Mouse (Mus musculus): ENCODE results near the gene F12. TPM values are rescaled to one million over a fixed set of nuclear protein-coding genes. Genes with fewer than 3 reads are reported as not detected.
A peak's percentile ranks its signal among the peaks of the same experiment; 100 is the strongest.

Gene F12
- polyA plus RNA-seq, 1 experiment from 2014 or later = 0.05 TPM

- ATAC-seq (replicated peaks; ENCODE audit: low FRiP score, low read depth) = no peak
- Histone ChIP-seq H3K9ac (ENCODE audit: low read depth, low read length) (no peak overlapping the region), H3K4me3 (replicated peaks; ENCODE audit: low read depth, low read length) (no peak overlapping the region), H3K27ac (no peak overlapping the region), H3K27me3 (ENCODE audit: insufficient read depth, low read length) (no peaks in the 10 kb centered on the region), H3K4me1 (replicated peaks; ENCODE audit: insufficient read depth, low read length) (0 out of 2 replicates have a peak, but pooled peaks cover 4% of the 10 kb centered on the region), H3K36me3 (ENCODE audit: insufficient read depth, low read length) (no peaks in the 10 kb centered on the region), H3K9me3 (replicated peaks; ENCODE audit: low read length) (no peaks in the 10 kb centered on the region), H3K4me2 (ENCODE audit: low read length) (no peak overlapping the region; the same call in 1 of the 2 replicates)
- WGBS = 55% methylated on average over 7 of the region's 7 CpGs
- DNase-seq (ENCODE audit: low spot score) = no peak
- TF ChIP-seq CTCF (IDR thresholded peaks at IDR 0.05; ENCODE audit: low read depth) = no peak
Observed at GRCm38 (mm10) chr13:55403266-55403665, 23.3 kb downstream of the F12 start.

- no peak overlapping the region; the same call in 1 of the 2 replicates for H3K4me3 ChIP-seq (replicated peaks; ENCODE audit: low read depth, low read length)
- H3K27me3 ChIP-seq (ENCODE audit: insufficient read depth, low read length) = no peaks in the 10 kb centered on the region
- ATAC-seq (replicated peaks; ENCODE audit: low FRiP score, low read depth) (no peak), DNase-seq (ENCODE audit: low spot score) (no peak)
- no peaks in the 10 kb centered on the region for H3K36me3 ChIP-seq (ENCODE audit: insufficient read depth, low read length)
- no peak for TF ChIP-seq CTCF (IDR thresholded peaks at IDR 0.05; ENCODE audit: low read depth)
- no peak overlapping the region for H3K27ac ChIP-seq
- H3K9ac ChIP-seq (ENCODE audit: low read depth, low read length) = no peak overlapping the region
- H3K4me1 ChIP-seq (replicated peaks; ENCODE audit: insufficient read depth, low read length) = no peaks in the 10 kb centered on the region
- H3K9me3 ChIP-seq (replicated peaks; ENCODE audit: low read length) = no peaks in the 10 kb centered on the region
- 59% methylated on average over 1 of the region's 1 CpGs for WGBS
- H3K4me2 ChIP-seq (ENCODE audit: low read length) = peak overlapping the region; percentile 37
Observed at GRCm38 (mm10) chr13:55400039-55400346, 26.6 kb downstream of the F12 start.

- H3K27me3 ChIP-seq (ENCODE audit: insufficient read depth, low read length) = no peaks in the 10 kb centered on the region
- peak; percentile 34; the same call in 1 of the 2 replicates for ATAC-seq (replicated peaks; ENCODE audit: low FRiP score, low read depth)
- peak overlapping the region; percentile 37; the same call in 1 of the 2 replicates for H3K4me2 ChIP-seq (ENCODE audit: low read length)
- H3K27ac ChIP-seq = 0 out of 2 replicates have a peak overlapping the region, but pooled peaks have one; percentile 19
- no peaks in the 10 kb centered on the region for H3K4me1 ChIP-seq (replicated peaks; ENCODE audit: insufficient read depth, low read length)
- 55% methylated on average over 5 of the region's 5 CpGs for WGBS
- H3K9ac ChIP-seq (ENCODE audit: low read depth, low read length) = no peak overlapping the region
- no peak for TF ChIP-seq CTCF (IDR thresholded peaks at IDR 0.05; ENCODE audit: low read depth)
- DNase-seq (ENCODE audit: low spot score) = no peak
- H3K4me3 ChIP-seq (replicated peaks; ENCODE audit: low read depth, low read length) = no peak overlapping the region
- no peaks in the 10 kb centered on the region for H3K36me3 ChIP-seq (ENCODE audit: insufficient read depth, low read length)
- H3K9me3 ChIP-seq (replicated peaks; ENCODE audit: low read length) = no peaks in the 10 kb centered on the region
Observed at GRCm38 (mm10) chr13:55399300-55400038, 27.1 kb downstream of the F12 start.

GRCm38 (mm10) chr13:55398088-55398487, 28.5 kb downstream of the F12 start, which contains the start of gene Slc34a1:
Gene Slc34a1, plus strand, starts transcription at chr13:55398187.
- Histone ChIP-seq H3K4me2 (ENCODE audit: low read length) (no peak within 1 kb of the TSS), H3K4me1 (replicated peaks; ENCODE audit: insufficient read depth, low read length) (no peaks in the 10 kb centered on the region), H3K36me3 (ENCODE audit: insufficient read depth, low read length) (no peaks in the 10 kb centered on the region), H3K4me3 (replicated peaks; ENCODE audit: low read depth, low read length) (no peak within 1 kb of the TSS), H3K9me3 (replicated peaks; ENCODE audit: low read length) (no peaks in the 10 kb centered on the region), H3K27ac (0 out of 2 replicates have a peak within 1 kb of the TSS, but pooled peaks have one; percentile 19), H3K27me3 (ENCODE audit: insufficient read depth, low read length) (no peaks in the 10 kb centered on the region), H3K9ac (ENCODE audit: low read depth, low read length) (no peak within 1 kb of the TSS)
- 74% methylated on average over 1 of the region's 1 CpGs for WGBS
- no peak for TF ChIP-seq CTCF (IDR thresholded peaks at IDR 0.05; ENCODE audit: low read depth)
- DNase-seq (ENCODE audit: low spot score) (no peak), ATAC-seq (replicated peaks; ENCODE audit: low FRiP score, low read depth) (no peak)

- no peak overlapping the region for H3K9ac ChIP-seq (ENCODE audit: low read depth, low read length)
- H3K27ac ChIP-seq = no peak overlapping the region
- H3K9me3 ChIP-seq (replicated peaks; ENCODE audit: low read length) = no peaks in the 10 kb centered on the region
- no peak overlapping the region for H3K4me2 ChIP-seq (ENCODE audit: low read length)
- ATAC-seq (replicated peaks; ENCODE audit: low FRiP score, low read depth) (no peak), DNase-seq (ENCODE audit: low spot score) (no peak)
- H3K36me3 ChIP-seq (ENCODE audit: insufficient read depth, low read length) = no peaks in the 10 kb centered on the region
- no peaks in the 10 kb centered on the region for H3K4me1 ChIP-seq (replicated peaks; ENCODE audit: insufficient read depth, low read length)
- peak; percentile 59 for TF ChIP-seq CTCF (IDR thresholded peaks at IDR 0.05; ENCODE audit: low read depth)
- 73% methylated on average over 4 of the region's 4 CpGs for WGBS
- no peak overlapping the region for H3K4me3 ChIP-seq (replicated peaks; ENCODE audit: low read depth, low read length)
- no peaks in the 10 kb centered on the region for H3K27me3 ChIP-seq (ENCODE audit: insufficient read depth, low read length)
Observed at GRCm38 (mm10) chr13:55392933-55393332, 33.7 kb downstream of the F12 start.

- H3K27ac ChIP-seq = peak overlapping the region; percentile 62; the same call in 1 of the 2 replicates
- 57% methylated on average over 1 of the region's 1 CpGs for WGBS
- ATAC-seq (replicated peaks; ENCODE audit: low FRiP score, low read depth) = peak; percentile 90
Observed at GRCm38 (mm10) chr13:55391626-55392029, 35.0 kb downstream of the F12 start.

More at GRCm38 (mm10) chr13:55391626-55392029, 35.0 kb downstream of the F12 start:
- DNase-seq (ENCODE audit: low spot score) = no peak
- H3K9me3 ChIP-seq (replicated peaks; ENCODE audit: low read length) = no peaks in the 10 kb centered on the region
- no peak for TF ChIP-seq CTCF (IDR thresholded peaks at IDR 0.05; ENCODE audit: low read depth)
- no peak overlapping the region for H3K4me3 ChIP-seq (replicated peaks; ENCODE audit: low read depth, low read length)
- H3K9ac ChIP-seq (ENCODE audit: low read depth, low read length) = no peak overlapping the region
- no peaks in the 10 kb centered on the region for H3K27me3 ChIP-seq (ENCODE audit: insufficient read depth, low read length)
- no peaks in the 10 kb centered on the region for H3K4me1 ChIP-seq (replicated peaks; ENCODE audit: insufficient read depth, low read length)
- H3K36me3 ChIP-seq (ENCODE audit: insufficient read depth, low read length) = no peaks in the 10 kb centered on the region
- H3K4me2 ChIP-seq (ENCODE audit: low read length) = no peak overlapping the region
